Mouse (Mus musculus): ENCODE results near the gene AC109138.7. TPM values are rescaled to one million over a fixed set of nuclear protein-coding genes. Genes with fewer than 3 reads are reported as not detected.
A peak's percentile ranks its signal among the peaks of the same experiment; 100 is the strongest.

AC109138.7 gene
- polyA plus RNA-seq, 1 experiment: not detected

GRCm38 (mm10) chr19:4262756-4263155 lies 48.6 kb downstream of the AC109138.7 start:
- Histone ChIP-seq H3K27ac (ENCODE audit: insufficient read depth, low read length) (no peak overlapping the region), H3K4me1 (ENCODE audit: control insufficient read depth, insufficient read depth, low read length) (peaks cover 6% of the 10 kb centered on the region; the same call in 1 of the 2 replicates), H3K4me3 (ENCODE audit: insufficient read depth, low read length) (no peak overlapping the region)
- TF ChIP-seq POLR2A (IDR thresholded peaks at IDR 0.05; ENCODE audit: low read depth, low read length): no peak
- TF ChIP-seq CTCF (IDR thresholded peaks at IDR 0.05; ENCODE audit: borderline replicate concordance, insufficient read depth, low read length): no peak

- TF ChIP-seq CTCF (IDR thresholded peaks at IDR 0.05; ENCODE audit: borderline replicate concordance, insufficient read depth, low read length) (no peak), POLR2A (IDR thresholded peaks at IDR 0.05; ENCODE audit: low read depth, low read length) (no peak)
- H3K4me3 ChIP-seq (ENCODE audit: insufficient read depth, low read length): no peak overlapping the region
- H3K27ac ChIP-seq (ENCODE audit: insufficient read depth, low read length): peak overlapping the region; percentile 4; the same call in 1 of the 2 replicates
- H3K4me1 ChIP-seq (ENCODE audit: control insufficient read depth, insufficient read depth, low read length): peaks cover 6% of the 10 kb centered on the region; the same call in 1 of the 2 replicates
These were observed 49.5 kb downstream of the AC109138.7 start for GRCm38 (mm10) chr19:4263702-4264101.

GRCm38 (mm10) chr19:4264171-4264780 lies 50.1 kb downstream of the AC109138.7 start:
- H3K4me3 ChIP-seq (ENCODE audit: insufficient read depth, low read length): no peak overlapping the region
- H3K27ac ChIP-seq (ENCODE audit: insufficient read depth, low read length): peak overlapping the region; percentile 4; the same call in 1 of the 2 replicates
- TF ChIP-seq CTCF (IDR thresholded peaks at IDR 0.05; ENCODE audit: borderline replicate concordance, insufficient read depth, low read length): no peak
- peaks cover 6% of the 10 kb centered on the region; the same call in 1 of the 2 replicates for H3K4me1 ChIP-seq (ENCODE audit: control insufficient read depth, insufficient read depth, low read length)

- TF ChIP-seq CTCF (IDR thresholded peaks at IDR 0.05; ENCODE audit: borderline replicate concordance, insufficient read depth, low read length) (no peak), POLR2A (IDR thresholded peaks at IDR 0.05; ENCODE audit: low read depth, low read length) (no peak)
- Histone ChIP-seq H3K27ac (ENCODE audit: insufficient read depth, low read length) (no peak overlapping the region), H3K4me1 (ENCODE audit: control insufficient read depth, insufficient read depth, low read length) (peaks cover 6% of the 10 kb centered on the region; the same call in 1 of the 2 replicates), H3K4me3 (ENCODE audit: insufficient read depth, low read length) (no peak overlapping the region)
These were observed 51.8 kb downstream of the AC109138.7 start for GRCm38 (mm10) chr19:4265956-4266355.

GRCm38 (mm10) chr19:4268566-4269361 lies 54.6 kb downstream of the AC109138.7 start, which contains the start of gene Ssh3:
Ssh3 (minus strand) TSS chr19:4269180.
- TF ChIP-seq CTCF (IDR thresholded peaks at IDR 0.05; ENCODE audit: borderline replicate concordance, insufficient read depth, low read length): no peak
- peak; percentile 43 for TF ChIP-seq POLR2A (IDR thresholded peaks at IDR 0.05; ENCODE audit: low read depth, low read length)
- peaks cover 6% of the 10 kb centered on the region; the same call in 1 of the 2 replicates for H3K4me1 ChIP-seq (ENCODE audit: control insufficient read depth, insufficient read depth, low read length)
- peak within 1 kb of the TSS; percentile 45 for H3K4me3 ChIP-seq (ENCODE audit: insufficient read depth, low read length)
- H3K27ac ChIP-seq (ENCODE audit: insufficient read depth, low read length): no peak within 1 kb of the TSS

- Histone ChIP-seq H3K4me3 (ENCODE audit: insufficient read depth, low read length) (no peak overlapping the region), H3K4me1 (ENCODE audit: control insufficient read depth, insufficient read depth, low read length) (no peaks in the 10 kb centered on the region), H3K27ac (ENCODE audit: insufficient read depth, low read length) (no peak overlapping the region)
- TF ChIP-seq CTCF (IDR thresholded peaks at IDR 0.05; ENCODE audit: borderline replicate concordance, insufficient read depth, low read length): no peak
- no peak for TF ChIP-seq POLR2A (IDR thresholded peaks at IDR 0.05; ENCODE audit: low read depth, low read length)
These were observed 56.0 kb downstream of the AC109138.7 start for GRCm38 (mm10) chr19:4270187-4270586.

GRCm38 (mm10) chr19:4270972-4271371 lies 56.8 kb downstream of the AC109138.7 start:
- H3K4me3 ChIP-seq (ENCODE audit: insufficient read depth, low read length): no peak overlapping the region
- no peaks in the 10 kb centered on the region for H3K4me1 ChIP-seq (ENCODE audit: control insufficient read depth, insufficient read depth, low read length)
- TF ChIP-seq CTCF (IDR thresholded peaks at IDR 0.05; ENCODE audit: borderline replicate concordance, insufficient read depth, low read length) (no peak), POLR2A (IDR thresholded peaks at IDR 0.05; ENCODE audit: low read depth, low read length) (no peak)
- H3K27ac ChIP-seq (ENCODE audit: insufficient read depth, low read length): no peak overlapping the region

GRCm38 (mm10) chr19:4279487-4279886 lies 65.3 kb downstream of the AC109138.7 start:
- Histone ChIP-seq H3K4me3 (ENCODE audit: insufficient read depth, low read length) (no peak overlapping the region), H3K4me1 (ENCODE audit: control insufficient read depth, insufficient read depth, low read length) (no peaks in the 10 kb centered on the region), H3K27ac (ENCODE audit: insufficient read depth, low read length) (no peak overlapping the region)
- 0 out of 2 replicates have a peak, but pooled peaks have one; percentile 12 for TF ChIP-seq CTCF (IDR thresholded peaks at IDR 0.05; ENCODE audit: borderline replicate concordance, insufficient read depth, low read length)
- no peak for TF ChIP-seq POLR2A (IDR thresholded peaks at IDR 0.05; ENCODE audit: low read depth, low read length)

- TF ChIP-seq CTCF (IDR thresholded peaks at IDR 0.05; ENCODE audit: borderline replicate concordance, insufficient read depth, low read length): no peak
- no peak for TF ChIP-seq POLR2A (IDR thresholded peaks at IDR 0.05; ENCODE audit: low read depth, low read length)
- no peaks in the 10 kb centered on the region for H3K4me1 ChIP-seq (ENCODE audit: control insufficient read depth, insufficient read depth, low read length)
- H3K27ac ChIP-seq (ENCODE audit: insufficient read depth, low read length): no peak overlapping the region
- no peak overlapping the region for H3K4me3 ChIP-seq (ENCODE audit: insufficient read depth, low read length)
These were observed 66.3 kb downstream of the AC109138.7 start for GRCm38 (mm10) chr19:4280425-4280824.

Other genes starting within 250 kb of the AC109138.7 start
- gene Aldh3b2, start 242.0 kb upstream of the AC109138.7 start, polyA plus RNA-seq (2011; ENCODE audit: insufficient read length, low read depth, missing spikeins): not detected in 2 replicates
- gene Acy3, start 227.8 kb upstream of the AC109138.7 start, polyA plus RNA-seq (2011; ENCODE audit: insufficient read length, low read depth, missing spikeins): 4.9 and 7.7 TPM in 2 replicates
- not detected in 2 replicates for gene Tbx10, start 221.6 kb upstream of the AC109138.7 start, polyA plus RNA-seq (2011; ENCODE audit: insufficient read length, low read depth, missing spikeins)
- 18.5 and 19.7 TPM in 2 replicates for gene Nudt8, start 213.8 kb upstream of the AC109138.7 start, polyA plus RNA-seq (2011; ENCODE audit: insufficient read length, low read depth, missing spikeins)
- 2.1 TPM in 2 replicates for gene Gm49405, start 213.7 kb upstream of the AC109138.7 start, polyA plus RNA-seq (2011; ENCODE audit: insufficient read length, low read depth, missing spikeins)
- 2.1 and 3.2 TPM in 2 replicates for gene Doc2g, start 211.0 kb upstream of the AC109138.7 start, polyA plus RNA-seq (2011; ENCODE audit: insufficient read length, low read depth, missing spikeins)
- 64.3 and 74.1 TPM in 2 replicates for gene Ndufv1, start 201.6 kb upstream of the AC109138.7 start, polyA plus RNA-seq (2011; ENCODE audit: insufficient read length, low read depth, missing spikeins)
- 225 and 296 TPM in 2 replicates for gene Gstp1, start 176.4 kb upstream of the AC109138.7 start, polyA plus RNA-seq (2011; ENCODE audit: insufficient read length, low read depth, missing spikeins)
- 1.7 and 3.1 TPM in 2 replicates for gene Gstp2, start 168.3 kb upstream of the AC109138.7 start, polyA plus RNA-seq (2011; ENCODE audit: insufficient read length, low read depth, missing spikeins)
- not detected in 2 replicates for gene Gstp3, start 154.8 kb upstream of the AC109138.7 start, polyA plus RNA-seq (2011; ENCODE audit: insufficient read length, low read depth, missing spikeins)
- gene Cabp2, start 132.8 kb upstream of the AC109138.7 start, polyA plus RNA-seq (2011; ENCODE audit: insufficient read length, low read depth, missing spikeins): not detected in 2 replicates
- gene Cdk2ap2, start 117.2 kb upstream of the AC109138.7 start, polyA plus RNA-seq (2011; ENCODE audit: insufficient read length, low read depth, missing spikeins): 25.1 and 32.1 TPM in 2 replicates
- gene Pitpnm1, start 114.4 kb upstream of the AC109138.7 start, polyA plus RNA-seq (2011; ENCODE audit: insufficient read length, low read depth, missing spikeins): 14.5 and 19.5 TPM in 2 replicates
- 63.9 and 72.7 TPM in 2 replicates for gene Aip, start 88.5 kb upstream of the AC109138.7 start, polyA plus RNA-seq (2011; ENCODE audit: insufficient read length, low read depth, missing spikeins)
- not detected in 2 replicates for gene Gpr152, start 74.6 kb upstream of the AC109138.7 start, polyA plus RNA-seq (2011; ENCODE audit: insufficient read length, low read depth, missing spikeins)
- gene Cabp4, start 70.3 kb upstream of the AC109138.7 start, polyA plus RNA-seq (2011; ENCODE audit: insufficient read length, low read depth, missing spikeins): not detected in 2 replicates
- gene Coro1b, start 65.7 kb upstream of the AC109138.7 start, polyA plus RNA-seq (2011; ENCODE audit: insufficient read length, low read depth, missing spikeins): 143 and 179 TPM in 2 replicates
- gene Ptprcap, start 60.8 kb upstream of the AC109138.7 start, polyA plus RNA-seq (2011; ENCODE audit: insufficient read length, low read depth, missing spikeins): 0.50 TPM in 1 of 2 replicates, not detected in the other
- gene Rps6kb2, start 51.0 kb upstream of the AC109138.7 start, polyA plus RNA-seq (2011; ENCODE audit: insufficient read length, low read depth, missing spikeins): 18.7 and 35.9 TPM in 2 replicates
- gene Carns1, start 38.9 kb upstream of the AC109138.7 start, polyA plus RNA-seq (2011; ENCODE audit: insufficient read length, low read depth, missing spikeins): 3.3 and 4.4 TPM in 2 replicates
- gene Tbc1d10c, start 23.1 kb upstream of the AC109138.7 start, polyA plus RNA-seq (2011; ENCODE audit: insufficient read length, low read depth, missing spikeins): 0.25 and 0.42 TPM in 2 replicates
- gene Ppp1ca, start 22.3 kb upstream of the AC109138.7 start, polyA plus RNA-seq (2011; ENCODE audit: insufficient read length, low read depth, missing spikeins): 327 and 340 TPM in 2 replicates
- 25.5 and 32.3 TPM in 2 replicates for gene Rad9a, start 12.7 kb upstream of the AC109138.7 start, polyA plus RNA-seq (2011; ENCODE audit: insufficient read length, low read depth, missing spikeins)
- 15.2 and 16.8 TPM in 2 replicates for gene Clcf1, start 119 bp upstream of the AC109138.7 start, polyA plus RNA-seq (2011; ENCODE audit: insufficient read length, low read depth, missing spikeins)
- gene Pold4, start 17.5 kb downstream of the AC109138.7 start, polyA plus RNA-seq (2011; ENCODE audit: insufficient read length, low read depth, missing spikeins): 55.2 and 55.8 TPM in 2 replicates
- gene Ssh3, start 54.8 kb downstream of the AC109138.7 start, polyA plus RNA-seq (2011; ENCODE audit: insufficient read length, low read depth, missing spikeins): 14.0 and 22.5 TPM in 2 replicates
- 5.7 and 7.3 TPM in 2 replicates for gene Ankrd13d, start 68.8 kb downstream of the AC109138.7 start, polyA plus RNA-seq (2011; ENCODE audit: insufficient read length, low read depth, missing spikeins)
- 40.5 and 41.6 TPM in 2 replicates for gene Grk2, start 91.9 kb downstream of the AC109138.7 start, polyA plus RNA-seq (2011; ENCODE audit: insufficient read length, low read depth, missing spikeins)
- 78.1 and 90.4 TPM in 2 replicates for gene Kdm2a, start 183.9 kb downstream of the AC109138.7 start, polyA plus RNA-seq (2011; ENCODE audit: insufficient read length, low read depth, missing spikeins)
- 24.1 and 29.2 TPM in 2 replicates for gene Rhod, start 225.1 kb downstream of the AC109138.7 start, polyA plus RNA-seq (2011; ENCODE audit: insufficient read length, low read depth, missing spikeins)